Mouse (Mus musculus): Measurements from ENCODE around the gene CN725425. TPM values are rescaled to one million over a fixed set of nuclear protein-coding genes. Genes with fewer than 3 reads are reported as not detected.

The CN725425 gene
- polyA plus RNA-seq, 1 experiment = not detected

DNA sequence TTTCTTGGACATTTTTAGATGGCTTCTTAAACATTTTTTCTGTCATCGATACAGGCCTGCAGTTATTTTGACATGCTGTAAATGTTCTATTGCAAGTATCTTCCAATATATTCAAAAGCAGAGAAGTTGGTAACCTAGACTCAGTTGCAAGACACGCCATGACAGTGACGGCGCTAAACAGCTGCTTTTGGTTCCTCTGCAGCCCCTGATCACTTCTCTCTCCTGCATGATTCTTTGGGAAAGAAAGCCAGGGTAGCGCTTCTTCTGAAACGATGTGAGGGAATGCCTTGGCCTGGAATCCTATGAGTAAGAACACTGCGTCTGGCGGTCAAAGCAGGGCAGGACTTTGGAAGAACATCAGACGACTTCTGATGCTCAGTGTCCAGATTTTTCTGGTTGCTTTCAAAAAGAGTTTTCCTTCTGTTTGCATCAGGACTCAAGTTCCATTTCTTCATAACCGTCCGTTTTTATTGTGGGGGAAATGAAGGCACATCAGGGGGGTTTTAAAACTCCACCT lies 100.1 kb downstream of the CN725425 start:
- H3K36me3 ChIP-seq (ENCODE audit: control insufficient read depth) = no peaks in the 10 kb centered on the region
- no peaks in the 10 kb centered on the region for H3K4me1 ChIP-seq (ENCODE audit: control insufficient read depth)
- TF ChIP-seq TAL1 (IDR thresholded peaks at IDR 0.05; ENCODE audit: low read length) (no peak), GATA1 (IDR thresholded peaks at IDR 0.05; ENCODE audit: low read length) (no peak)
- H3K4me3 ChIP-seq (replicated peaks) = no peak overlapping the region
- no peaks in the 10 kb centered on the region for H3K9me3 ChIP-seq (ENCODE audit: control insufficient read depth, low read length)
- H3K27me3 ChIP-seq (ENCODE audit: control insufficient read depth) = no peaks in the 10 kb centered on the region

DNA sequence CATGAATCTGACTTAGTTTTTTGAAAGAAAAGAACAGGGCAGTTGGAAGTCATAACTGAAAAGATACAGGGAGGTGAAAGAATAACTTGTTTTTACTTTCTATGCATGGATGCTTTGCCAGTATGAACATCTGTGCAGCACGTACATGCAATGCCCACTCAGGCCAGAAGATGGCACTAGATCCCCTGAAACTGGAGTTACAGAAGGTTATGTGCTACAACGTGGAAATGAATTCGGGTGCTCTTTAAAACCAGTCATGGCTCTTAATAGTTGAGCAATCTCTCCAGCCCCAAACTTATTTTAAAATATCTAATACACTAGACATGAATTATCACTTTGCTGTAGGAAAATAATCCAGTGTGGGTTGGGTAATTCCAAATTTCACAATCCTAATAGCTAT lies 102.1 kb downstream of the CN725425 start:
- no peaks in the 10 kb centered on the region for H3K27me3 ChIP-seq (ENCODE audit: control insufficient read depth)
- H3K4me1 ChIP-seq (ENCODE audit: control insufficient read depth) = no peaks in the 10 kb centered on the region
- no peaks in the 10 kb centered on the region for H3K9me3 ChIP-seq (ENCODE audit: control insufficient read depth, low read length)
- no peak overlapping the region for H3K4me3 ChIP-seq (replicated peaks)
- H3K36me3 ChIP-seq (ENCODE audit: control insufficient read depth) = no peaks in the 10 kb centered on the region
- TF ChIP-seq GATA1 (IDR thresholded peaks at IDR 0.05; ENCODE audit: low read length) (no peak), TAL1 (IDR thresholded peaks at IDR 0.05; ENCODE audit: low read length) (no peak)

DNA sequence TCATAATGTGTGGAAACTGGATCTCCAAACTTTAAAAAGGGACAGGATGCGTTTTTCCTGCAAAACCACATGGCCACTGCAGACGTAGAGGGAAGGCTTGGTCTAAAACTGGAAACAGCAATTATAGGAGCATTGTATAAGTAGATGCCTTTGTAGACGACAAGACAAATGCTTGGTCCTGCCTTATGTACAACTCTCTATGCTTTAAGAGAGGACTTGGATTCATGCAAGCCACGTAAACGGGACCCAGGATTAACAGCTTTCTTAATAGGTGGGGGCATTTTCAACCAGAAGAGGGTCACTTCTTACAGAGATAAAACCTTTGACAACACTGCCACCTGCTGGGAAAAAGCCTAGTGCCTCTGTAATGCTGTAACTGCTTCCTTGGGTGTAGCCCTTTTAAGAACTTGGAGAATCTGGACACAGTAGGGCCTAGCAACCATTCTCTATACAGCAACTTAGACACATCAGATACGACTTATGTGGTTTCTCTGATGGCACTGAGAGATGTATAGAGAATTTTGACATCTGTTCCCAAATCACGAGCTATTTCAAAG lies 105.1 kb downstream of the CN725425 start:
- Histone ChIP-seq H3K27me3 (ENCODE audit: control insufficient read depth) (no peaks in the 10 kb centered on the region), H3K9me3 (ENCODE audit: control insufficient read depth, low read length) (no peaks in the 10 kb centered on the region), H3K4me3 (replicated peaks) (no peak overlapping the region), H3K36me3 (ENCODE audit: control insufficient read depth) (no peaks in the 10 kb centered on the region), H3K4me1 (ENCODE audit: control insufficient read depth) (no peaks in the 10 kb centered on the region)
- TF ChIP-seq TAL1 (IDR thresholded peaks at IDR 0.05; ENCODE audit: low read length) (no peak), GATA1 (IDR thresholded peaks at IDR 0.05; ENCODE audit: low read length) (no peak)

Other genes with a start within 250 kb of the CN725425 start
- gene Kif21a, start 149.5 kb upstream of the CN725425 start, polyA plus RNA-seq (2012) = 0.01 and 0.02 TPM in 2 replicates
- not detected in 2 replicates for gene Abcd2, start 7.7 kb upstream of the CN725425 start, polyA plus RNA-seq (2012)

Measured in erythroblast, embryonic 14.5 days (primary cell).